ENCODE assay signal across 9 mouse cellular contexts in genomic region chr19:36897778-36898177, GRCm38 (mm10). TPM values are rescaled to one million over a fixed set of nuclear protein-coding genes. Genes with fewer than 3 reads are reported as not detected.
DNase-seq lines count a peak whose midpoint lies in the region; ATAC-seq and TF ChIP-seq lines count a peak whose summit lies in the region.
"Had no signal": no experiment of that assay in that cellular context is flagged by ENCODE, and none has a peak within 500 bp of the region (broad histone marks: within the 10 kb centered on the region; RNA-seq: fewer than 3 reads in every experiment).

No protein-coding gene starts in this region.

- H3K4me3 ChIP-seq in forebrain, embryonic 10.5 days: no peak overlapping the region
- no peak overlapping the region for H3K4me3 ChIP-seq in forebrain, embryonic 16.5 days (replicated peaks; ENCODE audit: low read length)
- H3K4me3 ChIP-seq in liver, embryonic 11.5 days (ENCODE audit: low read depth, low read length): no peak overlapping the region
- H3K4me3 ChIP-seq in lung, embryonic 14.5 days (ENCODE audit: low read depth, low read length): no peak overlapping the region

- peak overlapping the region; percentile 79; the same call in 1 of the 2 replicates for H3K27ac ChIP-seq in forebrain, embryonic 10.5 days
- H3K27ac ChIP-seq in forebrain, embryonic 16.5 days (ENCODE audit: low read length): no peak overlapping the region
- no peak overlapping the region for H3K27ac ChIP-seq in liver, embryonic 11.5 days (ENCODE audit: low read depth, low read length)
- no peak overlapping the region for H3K27ac ChIP-seq in lung, embryonic 14.5 days (ENCODE audit: low read depth)
- H3K27ac ChIP-seq: macrophage had no signal

- H3K36me3 ChIP-seq in forebrain, embryonic 10.5 days (replicated peaks): peaks cover 23% of the 10 kb centered on the region
- peaks cover 10% of the 10 kb centered on the region for H3K36me3 ChIP-seq in forebrain, embryonic 16.5 days (ENCODE audit: control insufficient read depth, insufficient read depth)
- H3K36me3 ChIP-seq in liver, embryonic 11.5 days (ENCODE audit: control insufficient read depth, insufficient read depth, low read length): peaks cover 7% of the 10 kb centered on the region
- peaks cover 20% of the 10 kb centered on the region for H3K36me3 ChIP-seq in lung, embryonic 14.5 days (ENCODE audit: insufficient read depth)

- H3K9ac ChIP-seq in forebrain, embryonic 16.5 days (replicated peaks; ENCODE audit: low read depth, low read length): no peak overlapping the region
- no peak overlapping the region for H3K9ac ChIP-seq in liver, embryonic 11.5 days (ENCODE audit: low read depth, low read length)
- no peak overlapping the region for H3K9ac ChIP-seq in lung, embryonic 14.5 days

- H3K4me1 ChIP-seq in forebrain, embryonic 10.5 days: peaks cover 29% of the 10 kb centered on the region
- peaks cover 11% of the 10 kb centered on the region for H3K4me1 ChIP-seq in forebrain, embryonic 16.5 days (replicated peaks; ENCODE audit: control insufficient read depth, insufficient read depth, low read length)
- no peaks in the 10 kb centered on the region for H3K4me1 ChIP-seq in liver, embryonic 11.5 days (replicated peaks; ENCODE audit: control insufficient read depth, insufficient read depth, low read length)
- H3K4me1 ChIP-seq in lung, embryonic 14.5 days (ENCODE audit: insufficient read depth): no peaks in the 10 kb centered on the region

- peak; percentile 67 for TF ChIP-seq CTCF in lung, embryonic 14.5 days (IDR thresholded peaks at IDR 0.05; ENCODE audit: low read depth)

- H3K4me2 ChIP-seq in forebrain, embryonic 16.5 days (ENCODE audit: low read length): no peak overlapping the region
- H3K4me2 ChIP-seq in liver, embryonic 11.5 days: no peak overlapping the region
- H3K4me2 ChIP-seq in lung, embryonic 14.5 days: no peak overlapping the region

- peaks cover 9% of the 10 kb centered on the region for H3K27me3 ChIP-seq in forebrain, embryonic 10.5 days (ENCODE audit: poor library complexity, severe bottlenecking)
- no peaks in the 10 kb centered on the region for H3K27me3 ChIP-seq in forebrain, embryonic 16.5 days (replicated peaks; ENCODE audit: control insufficient read depth, insufficient read depth, low read length)
- H3K27me3 ChIP-seq in liver, embryonic 11.5 days (replicated peaks; ENCODE audit: control insufficient read depth, insufficient read depth, low read length): no peaks in the 10 kb centered on the region
- H3K27me3 ChIP-seq in lung, embryonic 14.5 days (ENCODE audit: insufficient read depth, low read length): no peaks in the 10 kb centered on the region

- ATAC-seq in forebrain, embryonic 16.5 days: no peak
- ATAC-seq in liver, embryonic 11.5 days (replicated peaks; ENCODE audit: low FRiP score): no peak
- ATAC-seq in common myeloid progenitor, adult 5-6 weeks (replicated peaks; ENCODE audit: low read depth, poor library complexity, severe bottlenecking): 0 out of 2 replicates have a peak, but pooled peaks have one; percentile 39
- ATAC-seq in lung, embryonic 14.5 days (ENCODE audit: insufficient read depth): no peak

- WGBS in forebrain, embryonic 10.5 days: 45% methylated on average over 9 of the region's 9 CpGs
- 47% methylated on average over 9 of the region's 9 CpGs for WGBS in forebrain, embryonic 16.5 days
- WGBS in liver, embryonic 11.5 days: 51% methylated on average over 9 of the region's 9 CpGs
- WGBS in lung, embryonic 14.5 days: 52% methylated on average over 9 of the region's 9 CpGs

- H3K9me3 ChIP-seq in forebrain, embryonic 10.5 days: no peaks in the 10 kb centered on the region
- no peaks in the 10 kb centered on the region for H3K9me3 ChIP-seq in forebrain, embryonic 16.5 days (ENCODE audit: control insufficient read depth, low read length)
- H3K9me3 ChIP-seq in liver, embryonic 11.5 days (ENCODE audit: control insufficient read depth, low read length): no peaks in the 10 kb centered on the region
- no peaks in the 10 kb centered on the region for H3K9me3 ChIP-seq in lung, embryonic 14.5 days (ENCODE audit: low read depth, low read length)

- peak; percentile 42 for DNase-seq in forebrain, embryonic 10.5 days (ENCODE audit: extremely low spot score, low spot score)
- peak; percentile 38 for DNase-seq in liver
- no peak for DNase-seq in liver, embryonic 11.5 days (ENCODE audit: low spot score)
- peak; percentile 68 for DNase-seq in lung, embryonic 14.5 days
- DNase-seq in thymus, postnatal 14 days: peak; percentile 40
- no peak for DNase-seq in left cerebral cortex, adult 11 months (ENCODE audit: low spot score)

RNA-seq across cellular contexts. Expression of gene Fgfbp3, which starts 21.6 kb away (rescaled TPM):
- 17.9 and 19.4 TPM in 2 replicates for polyA plus RNA-seq in forebrain, embryonic 10.5 days (2016; fragmentation: Nextera tagmentation; extraction: Ambion mirVana)
- polyA plus RNA-seq in forebrain, embryonic 16.5 days (2015; fragmentation: Nextera tagmentation; extraction: Ambion mirVana): 26.3 and 29.3 TPM in 2 replicates
- 3.0 and 3.1 TPM in 2 replicates for polyA plus RNA-seq in liver, embryonic 11.5 days (2014; fragmentation: Nextera tagmentation; extraction: Ambion mirVana)
- total RNA-seq in common myeloid progenitor, adult 5-6 weeks (2017): 4.6 and 5.9 TPM in 2 replicates
- 5.5 and 6.0 TPM in 2 replicates for polyA plus RNA-seq in lung, embryonic 14.5 days (2014; fragmentation: Nextera tagmentation; extraction: Ambion mirVana)

RNA-seq across cellular contexts. Expression of gene Btaf1, which starts 28.1 kb away (rescaled TPM):
- polyA plus RNA-seq in forebrain, embryonic 10.5 days (2016; fragmentation: Nextera tagmentation; extraction: Ambion mirVana): 19.7 and 20.6 TPM in 2 replicates
- polyA plus RNA-seq in forebrain, embryonic 16.5 days (2015; fragmentation: Nextera tagmentation; extraction: Ambion mirVana): 12.3 TPM in 2 replicates
- polyA plus RNA-seq in liver, embryonic 11.5 days (2014; fragmentation: Nextera tagmentation; extraction: Ambion mirVana): 29.9 and 32.4 TPM in 2 replicates
- total RNA-seq in common myeloid progenitor, adult 5-6 weeks (2017): 81.9 and 95.0 TPM in 2 replicates
- polyA plus RNA-seq in lung, embryonic 14.5 days (2014; fragmentation: Nextera tagmentation; extraction: Ambion mirVana): 19.8 and 20.3 TPM in 2 replicates

Comparison
In these comparisons a context has a peak if more than half of its experiments do, and no peak if none do; other contexts are left out.
1. DNase-seq: peak in forebrain, embryonic 10.5 days (single experiment), liver (single experiment), lung, embryonic 14.5 days (single experiment) and thymus, postnatal 14 days (single experiment); none in liver, embryonic 11.5 days (single experiment) and left cerebral cortex, adult 11 months (single experiment).